Mouse (Mus musculus) myocyte (in vitro differentiated cells): ENCODE measurements around the gene Kcnn4. TPM values are rescaled to one million over a fixed set of nuclear protein-coding genes. Genes with fewer than 3 reads are reported as not detected.
"Not testable (repeated sequence)": the region's sequence is repeated elsewhere in the genome, so short reads cannot be mapped to it uniquely, and the experiment has no call there.

Experiments
- H3K27me3 ChIP-seq: one replicate; pipeline ENCODE4 v1.6.1; 2011; ENCODE audit not compliant: control insufficient read depth, insufficient read depth, insufficient read length
- H3K36me3 ChIP-seq: one replicate; pipeline ENCODE4 v1.6.1; 2011; ENCODE audit not compliant: control insufficient read depth, insufficient read depth
- H3K4me2 ChIP-seq: one replicate; pipeline ENCODE4 v1.6.1; 2011; ENCODE audit warnings: low read depth, control low read depth
- H3K4me3 ChIP-seq: one replicate; pipeline ENCODE4 v1.5.1; 2011; ENCODE audit warnings: mild to moderate bottlenecking, control low read depth, moderate library complexity
- H3K79me2 ChIP-seq: one replicate; pipeline ENCODE4 v1.6.1; 2011; ENCODE audit not compliant: control insufficient read depth, insufficient read depth
- H3ac ChIP-seq: one replicate; pipeline ENCODE4 v1.6.1; 2011; ENCODE audit not compliant: control insufficient read depth, insufficient read length
- CEBPB ChIP-seq: IDR thresholded peaks from 2 replicates; pipeline ENCODE4 v1.6.1; 2011; ENCODE audit warnings: mild to moderate bottlenecking, moderate library complexity; ENCODE audit not compliant: poor library complexity, insufficient read depth, severe bottlenecking
- E2F4 ChIP-seq: IDR thresholded peaks from one replicate; pipeline ENCODE4 v1.6.1; 2011; ENCODE audit warnings: mild to moderate bottlenecking, control low read depth, moderate library complexity; ENCODE audit not compliant: insufficient read depth
- MAX ChIP-seq: IDR thresholded peaks from one replicate; pipeline ENCODE4 v1.6.1; 2011; ENCODE audit warnings: low read depth, mild to moderate bottlenecking, control low read depth
- MYOD1 ChIP-seq, 3 experiments: IDR thresholded peaks; one replicate each; pipeline ENCODE4 v1.6.1; 2011; ENCODE audit warnings: control low read depth in 2 of 3, low read depth in 2 of 3, mild to moderate bottlenecking in 2 of 3, moderate library complexity in 1 of 3; ENCODE audit not compliant: insufficient read length in 2 of 3, control insufficient read depth in 1 of 3
- MYOG ChIP-seq, 3 experiments: IDR thresholded peaks; one replicate each; pipeline ENCODE4 v1.6.1; 2011; ENCODE audit warnings: control low read depth in 2 of 3, low read depth in 2 of 3, mild to moderate bottlenecking in 2 of 3; ENCODE audit not compliant: insufficient read length in 2 of 3, control insufficient read depth in 1 of 3, insufficient read depth in 1 of 3
- POLR2A ChIP-seq: IDR thresholded peaks from one replicate; pipeline ENCODE4 v1.6.1; 2011; ENCODE audit warnings: low read depth, mild to moderate bottlenecking, control low read depth, moderate library complexity; ENCODE audit not compliant: insufficient read length
- POLR2AphosphoS2 ChIP-seq: IDR thresholded peaks from one replicate; pipeline ENCODE4 v1.6.1; 2011; ENCODE audit warnings: low read depth, control low read depth; ENCODE audit not compliant: insufficient read length
- REST ChIP-seq: IDR thresholded peaks from one replicate; pipeline ENCODE4 v1.6.1; 2011; ENCODE audit warnings: mild to moderate bottlenecking, control low read depth, moderate library complexity; ENCODE audit not compliant: insufficient read depth, insufficient read length
- SRF ChIP-seq: IDR thresholded peaks from one replicate; pipeline ENCODE4 v1.6.1; 2011; ENCODE audit warnings: low read depth; ENCODE audit not compliant: control insufficient read depth, insufficient read length
- TCF12 ChIP-seq: IDR thresholded peaks from one replicate; pipeline ENCODE4 v1.6.1; 2011; ENCODE audit warnings: mild to moderate bottlenecking, control low read depth; ENCODE audit not compliant: poor library complexity, insufficient read depth, severe bottlenecking
- TCF3 ChIP-seq: IDR thresholded peaks from one replicate; pipeline ENCODE4 v1.6.1; 2011; ENCODE audit warnings: low read depth, control low read depth; ENCODE audit not compliant: insufficient read length
- USF1 ChIP-seq: IDR thresholded peaks from one replicate; pipeline ENCODE4 v1.6.1; 2011; ENCODE audit warnings: low read depth, mild to moderate bottlenecking, control low read depth, moderate library complexity
- polyA plus RNA-seq: library from polyadenylated mRNA; unstranded; fragments of >200 nt; fragmentation: generic; extraction: Trizol; gene quantifications from one replicate; pipeline ENCODE4 v1.2.1, GENCODE M21; 2012; ENCODE audit warnings: missing spikeins

Gene Kcnn4
- polyA plus RNA-seq, 1 experiment, result 37.4 TPM

DNA sequence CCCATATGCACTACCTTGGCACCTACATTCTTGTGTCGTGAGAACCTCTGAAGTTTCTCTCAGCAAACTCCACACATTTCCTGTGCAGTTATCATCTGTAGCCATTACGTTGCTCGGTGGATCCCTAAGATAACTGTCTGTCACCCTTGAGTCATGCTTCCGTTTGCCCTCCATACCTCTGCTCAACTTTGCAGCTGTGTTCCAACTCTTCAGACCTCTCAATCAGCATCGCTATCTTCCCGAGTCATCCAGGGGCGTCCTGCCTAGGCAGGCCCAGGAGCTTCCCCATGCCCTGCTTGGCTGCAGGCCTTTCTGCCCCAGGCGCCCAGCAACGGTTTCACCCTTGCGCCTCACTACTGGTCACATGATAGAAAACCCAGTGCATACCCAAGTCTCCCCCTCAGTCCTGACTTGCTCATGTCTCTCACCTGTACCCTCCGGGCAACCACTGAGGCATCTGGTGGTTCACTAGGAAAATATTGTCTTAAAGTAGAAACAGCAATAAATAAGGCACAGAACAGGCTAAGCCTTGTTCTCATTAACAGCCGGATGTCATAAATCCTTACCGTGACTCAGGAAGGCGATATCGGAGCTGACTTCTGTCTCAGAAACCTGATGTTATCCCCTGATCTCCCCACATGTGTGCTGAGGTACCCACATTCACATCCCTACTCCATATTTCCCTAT lies 24.6 kb downstream of the Kcnn4 start:
- Histone ChIP-seq H3K4me3 (no peak overlapping the region), H3K79me2 (no peaks in the 10 kb centered on the region), H3ac (no peak overlapping the region), H3K4me2 (peak overlapping the region; percentile 71), H3K27me3 (no peaks in the 10 kb centered on the region), H3K36me3 (no peaks in the 10 kb centered on the region)
- TF ChIP-seq MYOD1 (IDR thresholded peaks at IDR 0.05; ENCODE audit: control insufficient read depth in 1 of 3, insufficient read length in 2 of 3, low read depth in 2 of 3) (peak in 1 of 3 experiments; percentile 13), TCF12 (no peak), USF1 (peak; percentile 44), REST (no peak)

DNA sequence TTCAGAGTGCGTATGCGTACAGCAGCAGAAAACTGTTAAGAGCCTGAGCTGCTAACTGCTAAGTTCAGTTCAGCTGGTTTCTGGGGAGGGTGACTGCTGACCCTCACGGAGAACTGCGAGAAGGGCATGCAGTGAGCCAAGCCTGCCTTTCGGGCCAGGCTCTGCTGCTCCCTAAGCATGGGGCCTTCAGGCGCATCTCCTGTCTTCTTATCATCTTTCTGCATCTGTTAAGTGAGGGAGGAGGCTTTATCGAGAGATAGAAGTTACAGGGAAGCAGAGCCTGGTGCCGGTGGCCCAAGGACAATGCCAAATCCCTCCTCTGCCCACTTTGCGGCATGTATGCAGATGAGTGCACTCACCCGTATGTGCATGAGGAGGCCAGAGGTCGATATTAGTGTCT lies 26.8 kb downstream of the Kcnn4 start:
- no peak overlapping the region for H3K4me3 ChIP-seq
- peaks cover 6% of the 10 kb centered on the region for H3K79me2 ChIP-seq
- H3K27me3 ChIP-seq, result no peaks in the 10 kb centered on the region
- no peak for TF ChIP-seq MAX
- TF ChIP-seq MYOG (IDR thresholded peaks at IDR 0.05; ENCODE audit: control insufficient read depth in 1 of 3, insufficient read depth in 1 of 3, insufficient read length in 2 of 3, low read depth in 2 of 3), result no peak
- TF ChIP-seq REST, result no peak
- no peak for TF ChIP-seq TCF3
- TF ChIP-seq SRF, result no peak
- no peak for TF ChIP-seq USF1
- no peaks in the 10 kb centered on the region for H3K36me3 ChIP-seq
- H3K4me2 ChIP-seq, result no peak overlapping the region
- H3ac ChIP-seq, result no peak overlapping the region

DNA sequence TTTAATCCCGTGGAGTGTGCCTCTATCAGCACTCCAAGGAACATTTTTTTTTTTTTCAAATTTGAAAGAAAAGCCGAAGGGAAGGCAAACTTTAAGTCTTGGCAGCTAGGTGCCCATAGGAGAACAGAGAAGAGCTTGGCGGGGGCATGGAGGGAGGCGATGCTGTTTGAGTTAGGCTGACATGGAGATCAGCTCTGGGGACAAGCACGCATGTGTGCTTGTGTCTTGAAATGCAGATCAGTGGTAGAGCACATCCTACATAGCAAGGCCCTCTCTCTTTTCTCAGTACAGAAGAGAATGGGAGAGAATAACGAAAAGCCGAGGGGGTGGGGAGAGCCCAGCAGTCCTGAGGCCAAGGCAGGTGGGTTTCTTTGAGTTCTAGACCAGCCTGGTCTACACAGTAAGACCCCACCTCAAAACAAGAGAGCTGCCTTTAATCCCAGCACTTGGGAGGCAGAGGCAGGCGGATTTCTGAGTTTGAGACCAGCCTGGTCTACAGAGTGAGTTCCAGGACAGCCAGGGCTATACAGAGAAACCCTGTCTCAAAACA lies 28.4 kb downstream of the Kcnn4 start:
- Histone ChIP-seq H3K36me3 (no peaks in the 10 kb centered on the region), H3K4me3 (peak overlapping the region; percentile 75), H3K27me3 (no peaks in the 10 kb centered on the region), H3ac (no peak overlapping the region), H3K4me2 (peak overlapping the region; percentile 72), H3K79me2 (peaks cover 9% of the 10 kb centered on the region)
- TF ChIP-seq REST, result no peak
- no peak for TF ChIP-seq POLR2AphosphoS2
- no peak for TF ChIP-seq POLR2A

DNA sequence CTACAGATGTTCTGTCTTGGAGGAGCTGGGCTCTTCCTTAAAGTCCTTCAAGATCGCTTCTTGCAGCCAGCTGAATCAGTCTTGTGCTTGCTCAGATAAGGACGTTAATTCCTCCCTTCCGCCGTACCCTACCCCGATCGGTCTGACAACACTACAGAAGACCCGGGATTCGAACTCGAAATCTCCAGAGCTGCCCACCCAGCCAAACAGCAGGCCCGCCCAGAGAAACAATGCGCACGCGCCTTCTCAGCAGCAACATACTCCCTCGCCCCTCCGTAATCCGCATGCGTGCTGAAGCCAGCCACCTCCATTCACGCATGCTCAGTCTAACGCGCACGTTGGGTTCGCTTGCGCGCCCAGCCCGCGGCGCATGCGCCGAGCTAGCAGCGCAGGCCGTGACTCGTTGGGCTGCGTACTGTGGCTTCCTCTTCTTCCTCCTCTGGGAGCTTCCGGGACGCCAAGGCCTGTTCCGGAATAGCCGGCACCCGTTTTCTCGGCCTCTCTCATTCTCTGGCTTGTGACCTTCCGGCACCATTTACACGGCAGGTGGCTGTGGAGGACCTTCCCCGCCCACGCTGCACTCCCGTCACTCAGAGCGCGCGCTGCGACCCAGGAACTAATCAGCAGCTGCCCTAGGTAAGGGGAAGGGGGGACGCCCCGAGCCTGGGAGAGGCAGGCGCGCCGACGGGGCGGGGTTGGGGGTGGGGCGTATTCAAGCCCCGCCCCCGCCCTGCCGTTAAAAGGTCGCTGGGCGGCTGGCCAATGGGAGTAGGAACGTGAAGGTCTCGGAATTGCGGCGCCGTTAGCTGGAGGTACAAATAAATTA lies 29.4 kb downstream of the Kcnn4 start, which contains the start of gene Smg9:
TSS of gene Smg9 (plus strand) at position 364 of the 826 bp plus-strand sequence.
- Histone ChIP-seq H3ac (peak within 1 kb of the TSS; percentile 81), H3K4me2 (peak within 1 kb of the TSS; percentile 92), H3K4me3 (peak within 1 kb of the TSS; percentile 75), H3K27me3 (no peaks in the 10 kb centered on the region), H3K36me3 (no peaks in the 10 kb centered on the region), H3K79me2 (peaks cover 9% of the 10 kb centered on the region)
- TF ChIP-seq SRF (no peak), E2F4 (no peak), CEBPB (no peak), POLR2AphosphoS2 (peak; percentile 71), TCF12 (no peak), POLR2A (peak; percentile 57), USF1 (no peak), MYOD1 (IDR thresholded peaks at IDR 0.05; ENCODE audit: control insufficient read depth in 1 of 3, insufficient read length in 2 of 3, low read depth in 2 of 3) (no peak), MYOG (IDR thresholded peaks at IDR 0.05; ENCODE audit: control insufficient read depth in 1 of 3, insufficient read depth in 1 of 3, insufficient read length in 2 of 3, low read depth in 2 of 3) (peak in 1 of 3 experiments; percentile 11), MAX (no peak)

DNA sequence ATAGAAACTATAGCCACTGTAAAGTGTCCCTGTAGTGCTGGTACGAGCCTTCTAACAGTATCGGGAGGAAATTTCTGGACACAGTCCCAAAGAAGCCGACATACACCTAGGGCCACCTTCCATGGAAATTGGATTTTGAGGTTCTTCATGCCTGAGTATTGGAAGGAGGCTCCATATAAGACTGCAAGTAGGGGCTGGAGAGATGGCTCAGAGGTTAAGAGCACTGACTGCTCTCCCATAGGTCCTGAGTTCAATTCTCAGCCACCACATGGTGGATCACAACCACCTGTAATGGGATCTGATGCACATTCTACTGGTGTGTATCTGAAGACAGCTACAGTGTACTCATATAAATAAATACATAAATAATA lies 30.0 kb downstream of the Kcnn4 start:
- Histone ChIP-seq H3K36me3 (no peaks in the 10 kb centered on the region), H3K27me3 (no peaks in the 10 kb centered on the region), H3K4me2 (peak overlapping the region; percentile 92), H3ac (peak overlapping the region; percentile 81), H3K4me3 (peak overlapping the region; percentile 75), H3K79me2 (peaks cover 9% of the 10 kb centered on the region)
- TF ChIP-seq MAX (no peak), POLR2A (no peak), E2F4 (no peak), MYOG (IDR thresholded peaks at IDR 0.05; ENCODE audit: control insufficient read depth in 1 of 3, insufficient read depth in 1 of 3, insufficient read length in 2 of 3, low read depth in 2 of 3) (no peak), MYOD1 (IDR thresholded peaks at IDR 0.05; ENCODE audit: control insufficient read depth in 1 of 3, insufficient read length in 2 of 3, low read depth in 2 of 3) (no peak), USF1 (no peak)

DNA sequence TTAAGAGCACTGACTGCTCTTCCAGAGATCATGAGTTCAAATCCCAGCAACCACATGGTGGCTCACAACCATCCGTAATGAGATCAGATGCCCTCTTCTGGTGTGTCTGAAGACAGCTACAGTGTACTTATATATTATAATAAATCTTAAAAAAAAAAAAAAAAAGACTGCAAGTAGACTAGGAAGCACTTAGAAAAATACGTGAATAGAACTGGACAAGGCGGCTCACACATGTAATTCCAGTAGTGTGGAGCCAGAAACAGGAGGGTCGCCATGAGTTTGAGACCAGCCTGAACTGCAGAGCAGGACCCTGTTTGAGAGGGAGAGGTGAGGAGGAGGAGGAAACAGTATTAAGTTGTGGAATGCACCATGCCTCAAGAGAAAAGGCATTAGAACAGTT lies 30.4 kb downstream of the Kcnn4 start:
- H3K4me2 ChIP-seq, H3K27me3 ChIP-seq, H3K36me3 ChIP-seq, H3K79me2 ChIP-seq: not testable (repeated sequence)
- Histone ChIP-seq H3ac (peak overlapping the region; percentile 81), H3K4me3 (peak overlapping the region; percentile 75)
